Mouse (Mus musculus): ENCODE measurements at regions not wholly inside any gene's neighbourhood (a gene's known extent, or its start where the extent isn't known, plus 50 kb on each side); places are given as distances from the start of the nearest gene placed in this dataset.

DNA sequence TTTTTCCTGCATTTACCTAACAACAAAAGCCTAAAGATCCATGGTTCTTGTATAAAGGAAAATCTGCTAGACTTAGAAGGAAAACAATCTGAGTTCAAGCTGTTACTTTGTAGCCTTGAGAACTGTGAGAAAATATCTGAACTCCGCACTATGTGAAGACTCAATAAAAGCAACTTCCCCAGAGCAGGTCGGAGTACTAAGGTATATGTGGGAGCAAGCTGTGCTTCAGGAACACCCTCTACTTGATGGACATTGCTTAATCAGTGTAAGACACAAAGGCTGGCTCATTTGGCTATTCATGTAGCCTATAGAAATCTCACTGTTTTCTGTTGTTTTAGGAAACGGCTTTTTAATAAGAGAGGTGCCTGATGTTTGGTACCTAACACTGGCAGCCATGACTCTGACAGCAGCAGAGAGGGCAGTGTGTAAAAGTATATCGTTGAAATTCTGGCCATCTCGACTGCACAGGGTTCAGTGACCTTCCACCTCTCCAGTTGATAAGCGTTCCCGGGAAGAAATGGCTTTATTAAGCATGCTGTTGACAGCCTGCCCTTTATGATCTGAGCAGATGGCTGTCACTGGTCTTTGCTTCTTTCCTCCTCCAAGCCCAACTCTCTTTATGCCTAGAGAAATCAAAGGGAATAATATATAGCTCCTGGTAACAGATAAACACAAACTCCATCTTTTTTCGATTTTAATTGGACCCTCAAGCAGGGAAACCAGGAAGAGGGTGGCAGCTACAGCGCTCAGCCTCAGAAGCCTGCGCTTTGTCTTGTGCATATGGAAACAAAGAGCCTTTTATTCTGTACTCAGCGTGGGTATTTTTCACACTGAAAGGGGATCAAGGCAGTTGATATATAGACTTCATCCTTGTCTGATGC lies 443.7 kb upstream of the Sel1l start:
- DNase-seq (ENCODE audit: low read depth, low spot score): peak; percentile 2

- no peak for DNase-seq (ENCODE audit: low read depth, low spot score)
Observed at GRCm38 (mm10) chr12:92291490-92291889, 442.5 kb upstream of the Sel1l start.

GRCm38 (mm10) chr12:92285511-92285910 lies 436.6 kb upstream of the Sel1l start:
- no peak for DNase-seq (ENCODE audit: low read depth, low spot score)

- no peak for DNase-seq (ENCODE audit: low read depth, low spot score)
Observed at GRCm38 (mm10) chr12:92280470-92280869, 431.5 kb upstream of the Sel1l start.

- no peak for DNase-seq (ENCODE audit: low read depth, low spot score)
Observed at GRCm38 (mm10) chr12:92251962-92252361, 403.0 kb upstream of the Sel1l start.

DNA sequence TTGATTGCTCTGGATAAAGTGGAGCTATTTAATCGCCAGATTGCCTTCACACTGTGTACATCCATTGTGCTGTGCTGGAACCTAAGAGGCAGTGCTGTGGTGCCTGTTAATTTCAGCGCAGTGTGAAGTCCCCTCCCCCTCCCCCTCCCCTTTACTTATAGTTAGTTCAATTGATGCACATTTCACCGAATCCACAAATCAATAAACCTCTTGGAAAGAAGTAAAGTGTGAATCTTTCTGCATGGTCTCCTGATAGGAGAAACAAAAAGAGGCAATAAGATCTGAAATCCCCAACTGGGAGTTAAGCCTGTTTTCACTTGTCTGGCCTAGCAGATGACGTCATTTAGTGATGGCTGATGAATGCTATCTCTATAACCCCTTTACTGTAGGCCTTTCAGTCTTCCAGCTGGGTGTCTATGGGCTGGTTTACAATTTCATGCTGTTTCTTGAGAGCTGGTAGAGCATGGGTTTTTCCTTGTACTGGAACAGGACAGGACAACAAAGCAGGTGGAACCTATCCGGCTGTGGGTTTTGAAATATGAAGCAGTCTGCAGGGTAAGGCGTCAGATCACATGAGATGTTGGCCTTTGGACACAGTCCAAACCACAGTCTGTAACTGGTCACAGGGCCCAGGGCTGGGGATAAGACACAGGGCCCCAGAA lies 398.0 kb upstream of the Sel1l start:
- DNase-seq (ENCODE audit: low read depth, low spot score): no peak

- DNase-seq (ENCODE audit: low read depth, low spot score): no peak
Observed at GRCm38 (mm10) chr12:92239956-92240699, 391.2 kb upstream of the Sel1l start.

DNA sequence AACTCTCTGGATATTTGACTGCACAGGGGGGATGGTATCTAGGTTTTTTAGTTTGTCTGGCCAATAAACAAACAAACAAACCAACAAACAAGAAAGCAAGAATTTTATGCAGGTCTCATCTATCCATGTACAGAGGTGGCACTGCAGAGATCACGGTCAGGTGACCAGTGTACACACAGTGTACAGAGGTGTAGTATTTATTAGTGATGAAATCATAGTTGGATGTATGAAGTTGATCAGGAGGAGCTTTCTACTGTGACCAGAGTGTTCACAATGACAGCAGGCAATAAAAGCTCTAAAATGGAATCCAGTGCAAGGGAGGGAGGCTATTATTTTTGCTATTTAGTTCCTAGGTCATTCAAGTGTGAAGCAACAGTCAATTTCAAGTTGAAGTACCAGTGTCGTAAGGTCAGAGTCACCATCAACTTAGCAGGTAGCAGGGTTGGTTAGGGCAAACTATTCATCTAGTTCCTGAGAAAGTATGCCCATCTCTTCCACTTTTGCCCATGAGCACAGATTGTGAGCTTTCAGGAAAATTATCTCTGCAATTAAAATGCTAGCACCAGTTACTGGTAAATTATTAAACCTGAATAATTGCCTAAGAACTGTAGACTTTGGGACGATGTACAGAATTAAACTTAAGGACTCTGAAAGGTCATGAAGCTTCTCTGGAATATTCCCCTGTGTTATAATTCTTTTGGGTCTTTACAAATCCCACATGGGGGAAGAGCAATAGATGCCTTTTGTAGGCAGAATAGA lies 384.9 kb upstream of the Sel1l start:
- DNase-seq (ENCODE audit: low read depth, low spot score): no peak

DNA sequence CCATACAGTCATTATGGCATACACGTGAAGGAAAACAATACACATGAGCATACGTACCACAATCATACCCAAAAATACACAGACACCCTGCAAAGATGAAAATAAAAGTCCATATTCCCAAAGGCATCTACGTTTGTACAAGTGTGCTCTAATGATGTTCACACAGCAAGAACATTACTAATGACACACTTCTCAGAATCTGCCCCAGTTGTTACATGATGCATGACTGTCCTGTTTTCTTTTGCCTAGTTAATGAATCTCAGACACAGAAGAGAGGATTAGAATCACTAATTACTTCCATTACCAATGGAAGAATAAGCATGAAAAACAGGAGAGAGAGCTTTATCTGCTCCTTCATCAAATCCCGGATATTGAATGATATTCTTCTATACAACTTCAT lies 379.6 kb upstream of the Sel1l start:
- no peak for DNase-seq (ENCODE audit: low read depth, low spot score)

GRCm38 (mm10) chr12:92203351-92203750 lies 354.4 kb upstream of the Sel1l start:
- DNase-seq (ENCODE audit: low read depth, low spot score): no peak

DNA sequence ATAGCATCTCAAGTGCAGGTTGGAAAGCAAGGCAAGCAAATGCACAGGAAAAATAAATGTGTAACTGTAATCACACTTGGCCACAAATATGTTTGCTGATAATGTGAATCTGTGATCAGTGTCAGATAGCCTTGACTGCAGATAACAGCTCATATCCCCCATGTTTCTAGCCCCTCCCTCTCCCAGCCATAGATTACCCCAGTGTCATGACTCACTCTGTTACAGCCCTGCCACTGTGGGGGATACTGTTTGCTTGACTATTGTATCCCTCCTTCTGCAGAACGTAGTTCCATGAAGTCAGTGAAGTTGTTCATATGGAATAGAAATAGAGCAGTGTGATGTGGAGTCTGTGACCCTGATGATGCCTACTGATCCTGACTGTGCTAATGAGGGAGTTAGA lies 351.6 kb upstream of the Sel1l start:
- DNase-seq (ENCODE audit: low read depth, low spot score): no peak

- no peak for DNase-seq (ENCODE audit: low read depth, low spot score)
Observed at GRCm38 (mm10) chr12:92198738-92199477, 350.0 kb upstream of the Sel1l start.

DNA sequence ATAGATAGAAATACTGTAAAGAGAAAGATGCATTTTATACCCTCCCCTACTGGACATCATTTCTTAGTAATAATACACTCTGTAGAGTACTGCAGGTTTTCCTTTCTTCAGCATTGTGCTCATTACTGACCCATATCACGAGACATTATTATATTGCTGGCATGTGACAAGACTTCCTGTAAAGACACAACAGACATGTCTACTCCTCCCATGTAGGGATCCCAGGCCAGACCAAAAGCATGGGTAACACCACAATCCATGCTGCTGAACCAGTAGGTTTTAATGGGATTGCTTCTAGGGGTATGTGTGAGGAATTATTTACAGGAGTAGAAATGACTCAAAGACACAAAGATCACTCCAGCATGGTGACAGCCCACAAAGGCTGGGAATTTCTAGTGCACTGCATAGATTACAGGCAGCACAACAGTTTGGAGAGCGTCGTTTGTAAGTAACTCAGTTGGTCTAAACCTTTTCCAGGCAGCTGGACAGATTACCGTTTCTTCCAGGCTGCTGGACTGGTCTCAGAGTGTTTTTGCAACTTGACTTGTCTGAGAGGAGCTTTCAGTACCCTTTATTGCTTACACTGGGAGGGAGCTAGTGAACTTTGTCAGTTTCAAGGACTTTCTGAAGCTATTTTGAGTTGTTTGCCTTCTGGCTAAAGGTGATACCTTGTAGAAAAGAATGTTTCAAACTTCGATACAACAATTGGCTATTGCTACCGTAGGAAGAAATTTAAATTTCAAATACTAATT lies 345.2 kb upstream of the Sel1l start:
- DNase-seq (ENCODE audit: low read depth, low spot score): no peak

- DNase-seq (ENCODE audit: low read depth, low spot score): no peak
Observed at GRCm38 (mm10) chr12:92193199-92193933, 344.4 kb upstream of the Sel1l start.

DNA sequence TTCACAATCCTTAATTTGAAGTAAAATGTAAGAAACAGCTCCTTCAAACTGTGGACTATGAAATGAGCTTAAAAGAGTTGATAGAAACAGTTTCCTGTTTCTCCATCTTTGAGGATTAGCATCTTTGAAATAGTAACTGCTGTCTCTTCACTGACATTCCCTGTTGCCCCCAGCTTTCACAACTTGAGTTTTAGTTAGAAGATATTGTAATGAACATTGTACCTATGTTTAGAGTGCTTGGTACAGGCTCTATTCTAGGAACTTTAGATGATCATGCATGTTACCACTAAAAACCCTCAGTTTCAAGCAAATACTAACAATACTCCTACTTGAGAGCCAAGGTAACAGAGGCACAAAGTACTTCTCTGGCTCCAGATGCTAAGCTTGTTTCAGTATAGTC lies 340.1 kb upstream of the Sel1l start:
- no peak for DNase-seq (ENCODE audit: low read depth, low spot score)

DNA sequence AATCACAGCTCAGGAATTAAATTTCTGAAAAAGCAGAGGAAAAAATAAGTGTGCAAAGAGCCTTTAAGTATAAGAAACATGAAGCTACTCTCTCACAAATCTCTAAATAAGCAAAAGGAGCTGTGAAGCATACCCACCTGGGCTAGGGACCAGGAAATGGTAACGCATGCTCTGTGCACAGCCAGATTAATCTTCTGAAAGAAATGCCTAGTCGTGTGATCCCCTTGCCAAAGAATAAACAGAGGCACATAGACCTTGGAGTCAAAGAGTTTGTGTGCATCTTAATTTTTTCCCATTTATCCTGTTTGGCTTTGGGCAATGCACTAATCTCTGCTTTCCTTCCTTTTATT lies 338.2 kb upstream of the Sel1l start:
- DNase-seq (ENCODE audit: low read depth, low spot score): no peak

GRCm38 (mm10) chr12:92186448-92187132 lies 337.6 kb upstream of the Sel1l start:
- DNase-seq (ENCODE audit: low read depth, low spot score): no peak

GRCm38 (mm10) chr12:92179292-92179691 lies 330.3 kb upstream of the Sel1l start:
- no peak for DNase-seq (ENCODE audit: low read depth, low spot score)

GRCm38 (mm10) chr12:92156726-92157125 lies 307.8 kb upstream of the Sel1l start:
- DNase-seq (ENCODE audit: low read depth, low spot score): peak; percentile 3

Measured in ZHBTc4 (cell line).